Mouse (Mus musculus) MEL (cell line): ENCODE results near the gene Apol7e. TPM values are rescaled to one million over a fixed set of nuclear protein-coding genes. Genes with fewer than 3 reads are reported as not detected.

Source experiments
- DNase-seq: peaks from one replicate; pipeline ENCODE4 v3.0.0; 2011; ENCODE audit warnings: low read depth, low spot score
- H3K27ac ChIP-seq: 2 replicates; pipeline ENCODE4 v1.5.1; 2012; ENCODE audit warnings: low read depth, mild to moderate bottlenecking, control low read depth, low read length, moderate library complexity; ENCODE audit not compliant: control insufficient read depth
- H3K27me3 ChIP-seq, 2 experiments: fragments of 150-350 bp in 1 of 2; sonication (generic) in 1 of 2; 2 replicates each; pipeline ENCODE4 v1.6.1; 2012; ENCODE audit warnings: low read length in 2 of 2, mild to moderate bottlenecking in 2 of 2, improper control_type of control experiment in 1 of 2, moderate library complexity in 1 of 2; ENCODE audit not compliant: insufficient read depth in 2 of 2, control insufficient read depth in 1 of 2
- H3K36me3 ChIP-seq, 2 experiments: 2 replicates each; pipeline ENCODE4 v1.6.1; 2012 to 2014; ENCODE audit warnings: low read length in 2 of 2, improper control_type of control experiment in 1 of 2, inconsistent platforms in 1 of 2, mild to moderate bottlenecking in 1 of 2; ENCODE audit not compliant: insufficient read depth in 2 of 2, control insufficient read depth in 1 of 2
- H3K4me1 ChIP-seq, 2 experiments: fragments of 150-350 bp in 1 of 2; sonication (generic) in 1 of 2; 2 replicates each; pipeline ENCODE4 v1.6.1; 2012; ENCODE audit warnings: low read length in 2 of 2, improper control_type of control experiment in 1 of 2, mild to moderate bottlenecking in 1 of 2; ENCODE audit not compliant: insufficient read depth in 2 of 2, control insufficient read depth in 1 of 2
- H3K4me3 ChIP-seq, 2 experiments: fragments of 150-350 bp in 1 of 2; sonication (generic) in 1 of 2; 2 replicates each; pipeline ENCODE4 v1.5.1; 2012; ENCODE audit warnings: low read depth in 2 of 2, low read length in 2 of 2, mild to moderate bottlenecking in 2 of 2, moderate library complexity in 2 of 2, control low read depth in 1 of 2, improper control_type of control experiment in 1 of 2; ENCODE audit not compliant: control insufficient read depth in 1 of 2, insufficient read depth in 1 of 2
- H3K79me2 ChIP-seq: 2 replicates; pipeline ENCODE4 v1.6.1; 2012; ENCODE audit warnings: mild to moderate bottlenecking, low read length, moderate library complexity; ENCODE audit not compliant: control insufficient read depth, poor library complexity, insufficient read depth
- H3K9ac ChIP-seq: 2 replicates; pipeline ENCODE4 v1.6.1; 2012; ENCODE audit warnings: low read depth, mild to moderate bottlenecking, control low read depth, low read length, moderate library complexity; ENCODE audit not compliant: control insufficient read depth, poor library complexity, severe bottlenecking
- H3K9me3 ChIP-seq: fragments of 150-350 bp; sonication (generic); replicated peaks from 2 replicates; pipeline ENCODE4 v1.6.1; 2012; ENCODE audit warnings: mild to moderate bottlenecking, low read length, improper control_type of control experiment, moderate library complexity; ENCODE audit not compliant: insufficient read depth
- CHD1 ChIP-seq: IDR thresholded peaks from 2 replicates; pipeline ENCODE4 v1.6.1; 2012; ENCODE audit warnings: low read depth, mild to moderate bottlenecking, inconsistent platforms, low read length, improper control_type of control experiment
- CHD2 ChIP-seq: IDR thresholded peaks from 2 replicates; pipeline ENCODE4 v1.6.1; 2011; ENCODE audit warnings: low read length, improper control_type of control experiment
- CTCF ChIP-seq, 3 experiments: IDR thresholded peaks in 2 of 3; conservative IDR thresholded peaks in 1 of 3; 2 replicates each; pipeline ENCODE4 v1.5.1; 2011 to 2012; ENCODE audit warnings: low read length in 3 of 3, low read depth in 2 of 3, mild to moderate bottlenecking in 2 of 3, improper control_type of control experiment in 1 of 3, inconsistent platforms in 1 of 3, mixed read lengths in 1 of 3, moderate library complexity in 1 of 3; ENCODE audit not compliant: control insufficient read depth in 1 of 3, insufficient read depth in 1 of 3, poor library complexity in 1 of 3, severe bottlenecking in 1 of 3
- ELF1 ChIP-seq: IDR thresholded peaks from 2 replicates; pipeline ENCODE4 v1.6.1; 2014; ENCODE audit warnings: low read depth, mild to moderate bottlenecking, inconsistent platforms, low read length, improper control_type of control experiment, moderate library complexity
- GABPA ChIP-seq: IDR thresholded peaks from 2 replicates; pipeline ENCODE4 v1.6.1; 2012; ENCODE audit warnings: low read depth, mild to moderate bottlenecking, inconsistent platforms, low read length, improper control_type of control experiment, moderate library complexity
- KAT2A ChIP-seq: conservative IDR thresholded peaks from 2 replicates; pipeline ENCODE4 v1.6.1; 2012; ENCODE audit warnings: low read depth, low read length, improper control_type of control experiment, inconsistent platforms
- MAFK ChIP-seq: IDR thresholded peaks from 2 replicates; pipeline ENCODE4 v1.6.1; 2011; ENCODE audit warnings: low read depth, mild to moderate bottlenecking, low read length, improper control_type of control experiment, borderline replicate concordance
- MAZ ChIP-seq: IDR thresholded peaks from 2 replicates; pipeline ENCODE4 v1.6.1; 2012; ENCODE audit warnings: low read depth, mild to moderate bottlenecking, inconsistent platforms, low read length, improper control_type of control experiment
- MEF2A ChIP-seq: IDR thresholded peaks from 2 replicates; pipeline ENCODE4 v1.6.1; 2014; ENCODE audit warnings: low read depth, mild to moderate bottlenecking, inconsistent platforms, low read length, improper control_type of control experiment; ENCODE audit not compliant: poor library complexity, insufficient replicate concordance, severe bottlenecking; ENCODE audit errors: extremely low read depth
- MXI1 ChIP-seq: IDR thresholded peaks from 2 replicates; pipeline ENCODE4 v1.6.1; 2011; ENCODE audit warnings: mild to moderate bottlenecking, low read depth, low read length, improper control_type of control experiment
- MYB ChIP-seq: IDR thresholded peaks from 2 replicates; pipeline ENCODE4 v1.6.1; 2011; ENCODE audit warnings: mild to moderate bottlenecking, low read depth, low read length, improper control_type of control experiment
- NELFE ChIP-seq: IDR thresholded peaks from 2 replicates; pipeline ENCODE4 v1.6.1; 2011; ENCODE audit warnings: low read depth, low read length, improper control_type of control experiment
- NRF1 ChIP-seq: IDR thresholded peaks from 2 replicates; pipeline ENCODE4 v1.6.1; 2014; ENCODE audit warnings: low read depth, mild to moderate bottlenecking, inconsistent platforms, low read length, improper control_type of control experiment, moderate library complexity; ENCODE audit not compliant: poor library complexity, insufficient read depth, severe bottlenecking
- POLR2A ChIP-seq, 2 experiments: IDR thresholded peaks; 2 replicates each; pipeline ENCODE4 v1.6.1; 2011 to 2012; ENCODE audit warnings: low read length in 2 of 2, mild to moderate bottlenecking in 2 of 2, control low read depth in 1 of 2, improper control_type of control experiment in 1 of 2, low read depth in 1 of 2, moderate library complexity in 1 of 2; ENCODE audit not compliant: control insufficient read depth in 1 of 2, insufficient read depth in 1 of 2, poor library complexity in 1 of 2
- POLR2AphosphoS5 ChIP-seq: IDR thresholded peaks from 2 replicates; pipeline ENCODE4 v1.6.1; 2012; ENCODE audit warnings: low read depth, borderline replicate concordance, mild to moderate bottlenecking, inconsistent platforms, low read length, moderate library complexity, mixed read lengths
- RAD21 ChIP-seq: IDR thresholded peaks from 2 replicates; pipeline ENCODE4 v1.6.1; 2011; ENCODE audit warnings: mild to moderate bottlenecking, low read depth, low read length, improper control_type of control experiment
- RCOR1 ChIP-seq: IDR thresholded peaks from 2 replicates; pipeline ENCODE4 v1.6.1; 2012; ENCODE audit warnings: low read depth, mild to moderate bottlenecking, inconsistent platforms, low read length, improper control_type of control experiment
- SIN3A ChIP-seq: IDR thresholded peaks from 2 replicates; pipeline ENCODE4 v1.6.1; 2012; ENCODE audit warnings: low read length, improper control_type of control experiment, inconsistent platforms
- SMC3 ChIP-seq: IDR thresholded peaks from 2 replicates; pipeline ENCODE4 v1.6.1; 2011; ENCODE audit warnings: low read depth, low read length, improper control_type of control experiment
- TAL1 ChIP-seq: IDR thresholded peaks from 2 replicates; pipeline ENCODE4 v1.6.1; 2012; ENCODE audit warnings: mild to moderate bottlenecking, inconsistent platforms, low read length, moderate library complexity, mixed read lengths
- UBTF ChIP-seq: IDR thresholded peaks from 2 replicates; pipeline ENCODE4 v1.6.1; 2012; ENCODE audit warnings: low read depth, mild to moderate bottlenecking, inconsistent platforms, low read length, improper control_type of control experiment, moderate library complexity, borderline replicate concordance; ENCODE audit not compliant: insufficient read depth
- ZKSCAN1 ChIP-seq: IDR thresholded peaks from 2 replicates; pipeline ENCODE4 v1.6.1; 2012; ENCODE audit warnings: low read depth, mild to moderate bottlenecking, inconsistent platforms, low read length, improper control_type of control experiment, moderate library complexity
- ZMIZ1 ChIP-seq: IDR thresholded peaks from 2 replicates; pipeline ENCODE4 v1.6.1; 2012; ENCODE audit warnings: low read depth, mild to moderate bottlenecking, inconsistent platforms, low read length, improper control_type of control experiment, moderate library complexity
- polyA plus RNA-seq, 2 experiments: library from polyadenylated mRNA; stranded (reverse) in 1 of 2; unstranded in 1 of 2; fragments of >175 nt in 1 of 2; fragments of >200 nt in 1 of 2; gene quantifications; 2 replicates each; pipeline versions ENCODE4 v1.2.1 to v1.2.4; 2012; ENCODE audit warnings: low replicate concordance in 2 of 2, low read depth in 1 of 2; ENCODE audit not compliant: insufficient read length in 2 of 2, insufficient read depth in 1 of 2, missing spikeins in 1 of 2
- total RNA-seq: library from RNA; depleted of rRNA; stranded (reverse); fragments of 300-350 nt; gene quantifications from 2 replicates; pipeline ENCODE4 v1.2.3, GENCODE M21; 2012

Gene Apol7e
- total and polyA plus RNA-seq, 3 experiments: not detected

GRCm38 (mm10) chr15:77755132-77755531, 56.5 kb downstream of the Apol7e start:
- no peak overlapping the region for H3K9ac ChIP-seq
- H3K4me1 ChIP-seq: peaks cover 0 to 6% of the 10 kb centered on the region in 2 experiments; a peak in 1 of 4 replicates
- no peaks in the 10 kb centered on the region for H3K27me3 ChIP-seq
- no peak overlapping the region for H3K27ac ChIP-seq
- no peak overlapping the region for H3K4me3 ChIP-seq
- TF ChIP-seq RCOR1: no peak
- no peak for TF ChIP-seq SMC3
- no peak for TF ChIP-seq RAD21
- no peak for TF ChIP-seq GABPA
- TF ChIP-seq CTCF (IDR thresholded peaks at IDR 0.05 in 2 of 3, conservative IDR thresholded peaks at IDR 0.05 in 1 of 3; ENCODE audit: control insufficient read depth in 1 of 3, insufficient read depth in 1 of 3, low read depth in 2 of 3, low read length in 3 of 3, poor library complexity in 1 of 3, severe bottlenecking in 1 of 3): no peak
- no peak for TF ChIP-seq TAL1
- TF ChIP-seq CHD1: no peak
- TF ChIP-seq NELFE: no peak
- TF ChIP-seq MEF2A: no peak
- TF ChIP-seq NRF1: no peak
- TF ChIP-seq, all 39 proteins: peak for 0
- DNase-seq: no peak
- H3K79me2 ChIP-seq: no peaks in the 10 kb centered on the region
- H3K9me3 ChIP-seq: no peaks in the 10 kb centered on the region
- H3K36me3 ChIP-seq: no peaks in the 10 kb centered on the region

GRCm38 (mm10) chr15:77756081-77756480, 57.4 kb downstream of the Apol7e start:
- H3K27ac ChIP-seq: no peak overlapping the region

More at GRCm38 (mm10) chr15:77756081-77756480, 57.4 kb downstream of the Apol7e start:
- DNase-seq: no peak
- Histone ChIP-seq H3K4me1 (peaks cover 0 to 6% of the 10 kb centered on the region in 2 experiments; a peak in 1 of 4 replicates), H3K4me3 (no peak overlapping the region), H3K9ac (no peak overlapping the region), H3K79me2 (no peaks in the 10 kb centered on the region), H3K27me3 (no peaks in the 10 kb centered on the region), H3K36me3 (no peaks in the 10 kb centered on the region; a peak in 1 of 4 replicates), H3K9me3 (no peaks in the 10 kb centered on the region)
- TF ChIP-seq SIN3A (no peak), MXI1 (no peak), KAT2A (no peak), ZKSCAN1 (no peak), POLR2AphosphoS5 (no peak), ELF1 (no peak), MAZ (no peak), RAD21 (no peak), SMC3 (no peak), POLR2A (IDR thresholded peaks at IDR 0.05; ENCODE audit: control insufficient read depth in 1 of 2, insufficient read depth in 1 of 2, low read depth in 1 of 2, low read length in 2 of 2, poor library complexity in 1 of 2) (no peak), MYB (no peak), GABPA (no peak), MAFK (no peak), UBTF (no peak), CHD2 (no peak), ZMIZ1 (no peak)
